Mouse (Mus musculus): Measurements from ENCODE around the gene 4921536K21Rik.
A peak's percentile ranks its signal among the peaks of the same experiment; 100 is the strongest.

GRCm38 (mm10) chr11:3878660-3879059 lies 16.2 kb downstream of the 4921536K21Rik start:
- TF ChIP-seq USF1 (IDR thresholded peaks at IDR 0.05; ENCODE audit: low read depth, low read length) (peak; percentile 81), MXI1 (IDR thresholded peaks at IDR 0.05; ENCODE audit: low read depth, low read length) (no peak), UBTF (IDR thresholded peaks at IDR 0.05; ENCODE audit: borderline replicate concordance, insufficient read depth, low read depth, low read length) (no peak), NRF1 (IDR thresholded peaks at IDR 0.05; ENCODE audit: insufficient read depth, low read depth, low read length, poor library complexity, severe bottlenecking) (no peak), CHD2 (IDR thresholded peaks at IDR 0.05; ENCODE audit: low read length) (no peak)

Measured in MEL (cell line).